Mouse (Mus musculus) hindbrain, embryonic 12.5 days (tissue): ENCODE data around the gene 4930558K02Rik. TPM values are rescaled to one million over a fixed set of nuclear protein-coding genes. Genes with fewer than 3 reads are reported as not detected.

Source experiments
- ATAC-seq: fragments of 200-750 bp; cut with Nextera tagmentation; 2 replicates; pipeline ENCODE4 v1.8.0; 2017; ENCODE audit warnings: moderate TSS enrichment; ENCODE audit not compliant: low FRiP score
- H3K27ac ChIP-seq: fragments of 300-500 bp; sonication (generic); 2 replicates; pipeline ENCODE4 v1.5.1; 2016; ENCODE audit warnings: mild to moderate bottlenecking
- H3K27me3 ChIP-seq: fragments of 300-500 bp; sonication (generic); 2 replicates; pipeline ENCODE4 v1.6.1; 2016; ENCODE audit warnings: mild to moderate bottlenecking
- H3K36me3 ChIP-seq: fragments of 300-500 bp; sonication (generic); 2 replicates; pipeline ENCODE4 v1.6.1; 2016; ENCODE audit warnings: mild to moderate bottlenecking
- H3K4me1 ChIP-seq: fragments of 300-500 bp; sonication (generic); 2 replicates; pipeline ENCODE4 v1.6.1; 2016
- H3K4me2 ChIP-seq: fragments of 300-500 bp; sonication (generic); replicated peaks from 2 replicates; pipeline ENCODE4 v1.6.1; 2016; ENCODE audit warnings: mild to moderate bottlenecking
- H3K4me3 ChIP-seq: fragments of 300-500 bp; sonication (generic); 2 replicates; pipeline ENCODE4 v1.5.1; 2016; ENCODE audit warnings: mild to moderate bottlenecking
- H3K9ac ChIP-seq: fragments of 300-500 bp; sonication (generic); 2 replicates; pipeline ENCODE4 v1.6.1; 2016; ENCODE audit warnings: mild to moderate bottlenecking, moderate library complexity
- H3K9me3 ChIP-seq: fragments of 300-500 bp; sonication (generic); replicated peaks from 2 replicates; pipeline ENCODE4 v1.6.1; 2016; ENCODE audit warnings: mild to moderate bottlenecking
- WGBS: fragments of 180-500 bp; shearing (Covaris S2); methylation state at CpG from one replicate; pipeline ENCODE4 v1.1.7; 2016; 5-methylcytosine and 5-hydroxymethylcytosine counted together
- polyA plus RNA-seq: library from polyadenylated mRNA; unstranded; fragments of >200 nt; fragmentation: Nextera tagmentation; extraction: Ambion mirVana; gene quantifications from 2 replicates; pipeline ENCODE4 v1.2.1, GENCODE M21; 2016

Gene 4930558K02Rik
- polyA plus RNA-seq, 1 experiment from 2014 or later: not detected

- H3K4me1 ChIP-seq: no peaks in the 10 kb centered on the region
- H3K36me3 ChIP-seq: no peaks in the 10 kb centered on the region
- H3K9ac ChIP-seq: no peak overlapping the region
- no peaks in the 10 kb centered on the region for H3K27me3 ChIP-seq
- no peaks in the 10 kb centered on the region for H3K9me3 ChIP-seq
- WGBS: 71% methylated on average over 8 of the region's 8 CpGs
- H3K27ac ChIP-seq: no peak overlapping the region
- no peak overlapping the region for H3K4me3 ChIP-seq
- H3K4me2 ChIP-seq: no peak overlapping the region
- no peak for ATAC-seq
These were observed 70.4 kb downstream of the 4930558K02Rik start for GRCm38 (mm10) chr1:161909074-161909473.

GRCm38 (mm10) chr1:161907795-161908457, 71.5 kb downstream of the 4930558K02Rik start:
- no peaks in the 10 kb centered on the region for H3K27me3 ChIP-seq
- H3K9ac ChIP-seq: no peak overlapping the region
- no peak for ATAC-seq
- H3K36me3 ChIP-seq: no peaks in the 10 kb centered on the region
- no peak overlapping the region for H3K4me3 ChIP-seq
- no peak overlapping the region for H3K4me2 ChIP-seq
- H3K9me3 ChIP-seq: no peaks in the 10 kb centered on the region
- 30% methylated on average over 2 of the region's 2 CpGs for WGBS
- H3K4me1 ChIP-seq: no peaks in the 10 kb centered on the region
- H3K27ac ChIP-seq: no peak overlapping the region

- Histone ChIP-seq H3K9me3 (no peaks in the 10 kb centered on the region), H3K4me2 (no peak overlapping the region), H3K4me1 (no peaks in the 10 kb centered on the region), H3K27me3 (no peaks in the 10 kb centered on the region), H3K36me3 (no peaks in the 10 kb centered on the region), H3K27ac (no peak overlapping the region), H3K4me3 (no peak overlapping the region), H3K9ac (no peak overlapping the region)
- ATAC-seq: no peak
- WGBS: 88% methylated on average over 4 of the region's 4 CpGs
These were observed 72.3 kb downstream of the 4930558K02Rik start for GRCm38 (mm10) chr1:161907111-161907510.

- Histone ChIP-seq H3K27me3 (no peaks in the 10 kb centered on the region), H3K4me3 (no peak overlapping the region), H3K27ac (peak overlapping the region; percentile 7; the same call in 1 of the 2 replicates), H3K4me1 (no peaks in the 10 kb centered on the region), H3K9me3 (no peaks in the 10 kb centered on the region), H3K36me3 (no peaks in the 10 kb centered on the region), H3K9ac (no peak overlapping the region), H3K4me2 (no peak overlapping the region)
- no peak for ATAC-seq
- WGBS: 80% methylated on average over 9 of the region's 9 CpGs
These were observed 76.6 kb downstream of the 4930558K02Rik start for GRCm38 (mm10) chr1:161902692-161903452.

- ATAC-seq: no peak
These were observed 79.3 kb downstream of the 4930558K02Rik start for GRCm38 (mm10) chr1:161900129-161900528.

GRCm38 (mm10) chr1:161897235-161897634, 82.2 kb downstream of the 4930558K02Rik start:
- H3K4me3 ChIP-seq: no peak overlapping the region
- H3K36me3 ChIP-seq: no peaks in the 10 kb centered on the region
- no peak overlapping the region for H3K4me2 ChIP-seq
- H3K9me3 ChIP-seq: no peaks in the 10 kb centered on the region
- ATAC-seq: no peak
- no peaks in the 10 kb centered on the region for H3K4me1 ChIP-seq
- no peak overlapping the region for H3K9ac ChIP-seq
- WGBS: 81% methylated on average over 8 of the region's 8 CpGs
- no peaks in the 10 kb centered on the region; the same call in 1 of the 2 replicates for H3K27me3 ChIP-seq
- no peak overlapping the region for H3K27ac ChIP-seq

More at GRCm38 (mm10) chr1:161900129-161900528, 79.3 kb downstream of the 4930558K02Rik start:
- Histone ChIP-seq H3K27ac (no peak overlapping the region), H3K4me2 (no peak overlapping the region), H3K9me3 (no peaks in the 10 kb centered on the region), H3K9ac (no peak overlapping the region), H3K4me3 (no peak overlapping the region), H3K36me3 (no peaks in the 10 kb centered on the region), H3K4me1 (no peaks in the 10 kb centered on the region), H3K27me3 (no peaks in the 10 kb centered on the region)
- WGBS: 47% methylated on average over 2 of the region's 2 CpGs

GRCm38 (mm10) chr1:161896130-161896529, 83.3 kb downstream of the 4930558K02Rik start:
- 59% methylated on average over 10 of the region's 10 CpGs for WGBS

GRCm38 (mm10) chr1:161895014-161895413, 84.4 kb downstream of the 4930558K02Rik start:
- no peak for ATAC-seq
- Histone ChIP-seq H3K4me2 (no peak overlapping the region), H3K27me3 (no peaks in the 10 kb centered on the region; the same call in 1 of the 2 replicates), H3K4me1 (no peaks in the 10 kb centered on the region), H3K4me3 (no peak overlapping the region), H3K9me3 (no peaks in the 10 kb centered on the region), H3K9ac (no peak overlapping the region), H3K27ac (no peak overlapping the region), H3K36me3 (no peaks in the 10 kb centered on the region)
- 99% methylated on average over 3 of the region's 3 CpGs for WGBS

More at GRCm38 (mm10) chr1:161896130-161896529, 83.3 kb downstream of the 4930558K02Rik start:
- Histone ChIP-seq H3K36me3 (no peaks in the 10 kb centered on the region), H3K9me3 (no peaks in the 10 kb centered on the region), H3K4me2 (no peak overlapping the region), H3K4me3 (no peak overlapping the region), H3K9ac (no peak overlapping the region), H3K27ac (no peak overlapping the region), H3K4me1 (no peaks in the 10 kb centered on the region), H3K27me3 (no peaks in the 10 kb centered on the region; the same call in 1 of the 2 replicates)
- no peak for ATAC-seq

- H3K9ac ChIP-seq: no peak overlapping the region
- H3K9me3 ChIP-seq: no peaks in the 10 kb centered on the region
- ATAC-seq: no peak
- no peak overlapping the region for H3K4me3 ChIP-seq
- WGBS: 75% methylated on average over 2 of the region's 2 CpGs
- no peaks in the 10 kb centered on the region for H3K4me1 ChIP-seq
- no peaks in the 10 kb centered on the region; the same call in 1 of the 2 replicates for H3K27me3 ChIP-seq
- H3K27ac ChIP-seq: no peak overlapping the region
- H3K36me3 ChIP-seq: no peaks in the 10 kb centered on the region
- H3K4me2 ChIP-seq: no peak overlapping the region
These were observed 84.9 kb downstream of the 4930558K02Rik start for GRCm38 (mm10) chr1:161894553-161894952.

- no peak for ATAC-seq
- no peaks in the 10 kb centered on the region for H3K9me3 ChIP-seq
- 71% methylated on average over 2 of the region's 2 CpGs for WGBS
- no peak overlapping the region for H3K9ac ChIP-seq
- no peaks in the 10 kb centered on the region; the same call in 1 of the 2 replicates for H3K27me3 ChIP-seq
- no peaks in the 10 kb centered on the region for H3K4me1 ChIP-seq
- no peak overlapping the region for H3K4me3 ChIP-seq
- no peaks in the 10 kb centered on the region for H3K36me3 ChIP-seq
- no peak overlapping the region for H3K27ac ChIP-seq
- H3K4me2 ChIP-seq: no peak overlapping the region
These were observed 85.3 kb downstream of the 4930558K02Rik start for GRCm38 (mm10) chr1:161894126-161894525.
